Mouse (Mus musculus): Measurements from ENCODE around the gene Rabl6.

- no peak for TF ChIP-seq CTCF (conservative IDR thresholded peaks at IDR 0.05; ENCODE audit: low read length)
- TF ChIP-seq NANOG (IDR thresholded peaks at IDR 0.05; ENCODE audit: borderline replicate concordance, low read length), result no peak
Observed at GRCm38 (mm10) chr2:25581901-25582301, 26.4 kb downstream of the Rabl6 start.

Data from E14TG2a.4 (cell line).